Mouse (Mus musculus) frontal cortex, postnatal 36 days (tissue): ENCODE measurements around the gene Apol6.
"Not testable (repeated sequence)": the region's sequence is repeated elsewhere in the genome, so short reads cannot be mapped to it uniquely, and the experiment has no call there.

Experiments
- DNase-seq, 2 experiments: peaks; one replicate each; pipeline ENCODE4 v3.0.0; 2022; ENCODE audit warnings: low spot score in 2 of 2

Apol6 gene

GRCm38 (mm10) chr15:77031271-77031670, 13.3 kb upstream of the Apol6 start:
- DNase-seq: no peak

DNA sequence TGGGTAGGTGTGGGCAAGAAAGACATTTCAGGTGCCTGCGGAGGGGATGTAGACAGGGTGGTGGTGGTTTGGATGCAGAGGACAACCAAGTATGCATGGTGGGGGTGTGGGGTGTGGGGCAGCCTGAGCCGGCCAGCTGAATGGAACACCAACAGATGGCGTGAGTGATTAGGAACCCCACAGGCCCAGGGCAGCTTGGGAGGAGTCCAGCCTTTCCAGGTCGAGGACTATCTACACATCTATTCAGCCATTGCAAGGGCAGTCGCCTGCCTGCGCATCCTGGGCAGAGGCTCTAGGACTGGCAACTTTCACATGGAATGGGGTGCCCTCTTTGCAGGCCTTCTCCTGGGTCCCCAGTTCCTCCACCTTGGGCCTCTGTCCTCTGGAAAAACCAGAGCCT, 10.0 kb upstream of the Apol6 start:
- DNase-seq: no peak

DNA sequence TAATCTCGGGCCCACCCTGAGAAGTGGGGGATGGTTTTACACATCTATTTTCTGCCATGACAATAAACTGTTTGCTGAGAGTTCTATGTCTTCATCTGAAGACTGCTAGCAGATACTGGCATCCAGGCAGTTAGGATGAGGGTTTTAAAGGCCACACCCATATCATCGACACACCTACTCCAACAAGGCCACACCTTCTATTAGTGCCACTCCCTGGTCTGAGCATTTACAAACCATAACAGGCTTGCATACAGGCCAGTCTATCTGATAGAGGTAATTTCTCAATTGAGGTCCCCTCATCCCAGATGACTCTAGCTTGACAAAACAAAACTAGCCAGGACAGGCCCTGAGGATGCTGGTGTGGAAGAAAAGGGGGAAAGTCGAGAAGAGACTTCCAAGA, 8.9 kb upstream of the Apol6 start:
- no peak for DNase-seq

DNA sequence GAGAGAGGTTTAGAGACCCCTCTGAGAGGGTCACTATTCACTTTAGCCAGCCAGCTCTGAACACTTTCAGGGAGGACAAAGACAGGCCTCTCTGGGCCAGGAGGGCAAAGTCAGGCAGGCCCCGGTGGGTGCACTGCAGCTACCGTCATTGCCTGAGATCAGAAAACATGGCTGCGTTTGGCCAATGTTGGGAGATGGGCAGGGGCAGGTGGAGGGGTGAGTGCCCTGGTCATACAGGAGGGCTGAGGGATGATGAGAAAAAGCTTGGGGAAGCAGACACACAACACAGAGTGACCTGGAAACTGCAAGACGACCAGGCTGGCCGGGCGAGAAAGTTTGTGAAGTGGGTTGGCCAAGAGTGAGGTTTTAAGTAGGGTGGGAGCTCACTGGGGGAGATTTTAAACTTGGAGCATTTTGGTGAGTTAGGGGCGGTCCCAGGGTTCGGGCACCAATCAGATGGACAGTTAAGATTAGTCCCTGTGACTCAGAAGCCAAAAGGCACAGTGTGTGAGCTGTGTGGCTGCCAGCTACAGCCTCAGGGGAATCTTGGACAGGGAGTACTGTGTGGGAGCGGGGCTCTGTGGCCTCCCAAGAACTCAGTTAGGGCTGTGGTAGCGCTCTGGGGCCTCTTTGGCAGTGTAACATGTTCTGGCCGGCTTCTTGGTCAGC, 8.1 kb upstream of the Apol6 start:
- no peak for DNase-seq

DNA sequence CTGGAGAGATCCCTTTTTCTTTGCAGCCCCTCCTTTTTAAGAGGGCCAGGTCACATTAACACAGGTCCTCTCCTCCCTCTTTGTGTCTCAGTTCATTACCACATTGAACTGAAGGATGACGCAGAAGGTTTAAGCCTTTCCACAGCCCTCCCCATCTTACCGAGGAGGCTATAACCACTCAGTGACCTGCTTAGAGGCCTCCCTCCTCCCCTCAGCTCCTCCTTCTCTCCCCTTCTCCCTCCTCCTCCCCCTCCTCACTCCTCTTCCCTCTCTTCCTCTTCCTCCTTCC, 7.6 kb upstream of the Apol6 start:
- no peak for DNase-seq

- DNase-seq: no peak
Observed at GRCm38 (mm10) chr15:77037278-77038161, 7.0 kb upstream of the Apol6 start.

DNA sequence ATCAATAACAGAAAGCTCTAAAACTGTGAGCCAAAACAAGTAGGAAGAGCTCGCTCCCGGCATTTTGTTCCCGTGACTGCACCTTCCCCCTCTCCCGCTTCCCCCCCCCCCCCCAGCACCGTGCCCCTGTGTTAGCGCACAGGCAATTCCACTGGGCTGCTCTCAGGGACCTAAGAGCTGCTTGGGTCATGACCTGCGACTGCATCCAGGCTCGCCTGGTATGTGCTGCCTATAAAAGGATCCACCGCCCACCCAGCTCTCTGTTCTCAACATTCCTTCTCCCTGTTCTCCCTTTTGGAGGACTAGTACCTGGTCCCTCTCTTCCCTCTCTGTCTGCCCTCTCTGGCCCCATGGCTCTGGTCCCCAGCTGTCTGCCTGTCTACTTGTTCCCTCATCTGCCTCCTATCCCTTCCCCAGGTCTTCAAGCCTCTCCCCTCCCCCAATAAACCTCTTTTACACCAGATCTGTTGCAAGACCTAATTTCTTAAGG, 5.3 kb upstream of the Apol6 start:
- DNase-seq: no peak

- no peak for DNase-seq
Observed at GRCm38 (mm10) chr15:77040784-77041183, 3.7 kb upstream of the Apol6 start.

DNA sequence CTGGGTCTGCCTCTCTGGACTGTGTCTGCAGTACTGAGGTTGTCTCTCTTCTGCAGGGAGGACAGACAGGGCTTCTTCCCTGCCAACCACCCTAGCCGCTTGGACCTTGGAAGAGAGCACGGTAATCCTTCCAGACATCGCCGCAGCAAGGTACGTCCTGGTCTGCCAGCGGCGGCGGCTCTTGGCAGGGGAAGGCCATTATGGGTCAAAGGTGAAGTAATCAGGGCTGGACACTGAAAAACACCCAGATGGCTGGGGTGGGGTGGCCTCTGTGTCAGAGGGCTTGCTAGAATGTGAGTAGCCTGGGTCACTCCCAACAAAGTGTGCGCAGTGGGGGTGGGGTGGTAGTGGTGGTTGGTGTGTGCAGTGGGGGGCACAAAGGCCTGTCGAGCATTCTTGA, 1.1 kb downstream of the Apol6 start:
- DNase-seq: no peak

- no peak for DNase-seq
Observed at GRCm38 (mm10) chr15:77050570-77050969, 6.0 kb downstream of the Apol6 start, which contains the start of gene Mb. Gene Mb, minus strand, starts transcription at chr15:77050670.

DNA sequence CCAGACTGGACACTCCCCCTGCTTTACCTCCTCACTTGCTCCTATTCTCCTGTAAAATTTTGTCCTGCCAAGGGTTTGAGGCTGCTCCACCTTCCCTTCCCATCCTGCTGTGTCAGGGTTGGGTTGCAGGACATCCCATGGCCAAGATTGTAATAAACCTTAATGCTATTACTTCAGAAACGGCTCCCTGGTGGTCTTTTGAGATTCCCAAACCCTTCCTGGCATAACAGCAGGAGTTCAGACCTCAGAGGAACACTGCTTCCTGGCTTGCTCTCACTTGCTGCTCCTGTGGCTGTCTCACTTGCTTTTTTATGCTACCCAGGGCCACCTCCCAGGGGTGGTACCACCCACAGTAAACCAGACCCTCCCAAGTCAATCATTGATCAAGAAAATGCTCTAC, 7.6 kb downstream of the Apol6 start:
- DNase-seq: no peak

GRCm38 (mm10) chr15:77053021-77053420, 8.5 kb downstream of the Apol6 start:
- no peak for DNase-seq

- DNase-seq: no peak
Observed at GRCm38 (mm10) chr15:77054611-77055175, 10.2 kb downstream of the Apol6 start.

- DNase-seq: no peak
Observed at GRCm38 (mm10) chr15:77056001-77056790, 11.7 kb downstream of the Apol6 start.

GRCm38 (mm10) chr15:77056791-77057051, 12.2 kb downstream of the Apol6 start:
- no peak for DNase-seq

DNA sequence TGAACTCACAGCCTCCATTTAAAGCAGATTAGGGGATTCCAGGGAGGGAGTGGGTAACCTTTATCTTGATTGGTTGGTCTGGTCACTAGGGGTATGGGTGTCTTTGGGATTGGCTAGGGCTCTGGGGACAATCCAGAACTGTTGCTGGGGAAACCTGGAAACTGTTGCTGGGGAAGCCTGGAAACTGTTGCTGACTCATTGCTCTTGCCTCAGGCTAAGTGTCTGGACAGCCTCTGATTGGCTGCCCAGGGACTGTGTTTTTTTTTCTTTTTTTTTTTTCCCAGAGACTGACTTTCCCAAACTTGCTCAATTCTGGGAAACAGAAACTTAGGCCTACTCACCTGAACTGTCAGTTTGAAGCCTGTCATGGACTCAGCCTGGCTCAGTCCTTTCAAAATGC, 14.0 kb downstream of the Apol6 start:
- no peak for DNase-seq

- DNase-seq: not testable (repeated sequence)
Observed at GRCm38 (mm10) chr15:77059416-77059815, 14.9 kb downstream of the Apol6 start.

GRCm38 (mm10) chr15:77062746-77063145, 18.2 kb downstream of the Apol6 start:
- DNase-seq: no peak

GRCm38 (mm10) chr15:77065259-77065852, 20.8 kb downstream of the Apol6 start:
- DNase-seq: no peak

DNA sequence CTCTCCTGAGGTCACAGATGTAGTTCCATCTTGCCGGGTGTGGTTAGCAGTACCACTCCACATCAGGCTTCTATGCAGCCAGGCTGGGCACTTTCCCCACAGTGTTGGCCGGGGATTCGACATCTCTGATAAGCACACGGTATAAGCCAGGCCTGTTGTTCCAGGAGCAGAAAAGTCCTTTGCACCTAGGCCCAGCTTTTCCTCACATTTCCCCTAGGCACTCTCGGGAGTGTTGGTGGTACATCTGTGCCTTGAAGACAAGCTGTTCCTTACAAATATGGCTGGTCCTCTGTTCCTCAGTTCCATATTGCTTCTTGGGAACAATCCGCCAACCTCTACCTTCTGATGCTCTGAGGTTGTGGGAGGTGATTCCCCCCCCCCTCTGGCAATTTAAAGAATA, 21.7 kb downstream of the Apol6 start:
- DNase-seq: no peak

DNA sequence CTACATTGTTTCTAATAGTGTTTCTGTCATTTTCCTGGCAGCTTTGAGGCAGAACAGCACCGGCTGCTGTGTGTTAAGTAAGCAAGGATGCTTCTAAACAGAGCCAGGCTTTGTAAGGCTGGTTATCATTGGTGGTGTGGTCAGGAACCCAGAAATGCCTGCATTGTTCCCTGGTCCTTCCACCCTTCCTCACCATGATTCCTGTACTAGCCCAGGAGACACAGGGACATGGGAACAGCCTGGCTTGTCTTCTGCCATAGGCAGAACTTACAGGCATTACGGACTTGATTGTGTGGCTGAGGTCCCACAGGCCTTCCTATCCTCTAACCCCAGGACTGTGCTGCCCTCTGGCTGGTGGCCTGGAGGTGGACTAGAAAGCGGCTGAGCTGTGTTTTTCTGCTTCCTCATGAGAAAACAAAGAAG, 23.9 kb downstream of the Apol6 start:
- no peak for DNase-seq

DNA sequence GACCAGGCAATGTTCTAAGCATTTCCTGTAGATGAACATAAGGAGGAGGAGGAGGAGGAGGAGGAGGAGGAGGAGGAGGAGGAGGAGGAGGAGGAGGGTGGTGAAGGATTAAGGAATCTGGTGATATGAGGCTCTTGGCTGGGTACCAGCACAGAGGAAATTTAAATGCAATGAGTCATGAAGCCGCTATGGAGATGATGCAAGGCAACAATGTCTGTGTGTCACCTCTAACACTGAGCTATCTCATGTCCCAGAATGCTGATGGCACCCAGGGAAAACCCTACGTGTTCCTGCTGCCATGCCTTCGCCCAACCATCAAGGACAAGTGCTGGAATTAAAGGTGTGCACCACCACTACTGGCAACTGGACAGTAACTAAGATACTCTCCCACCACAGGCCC, 24.5 kb downstream of the Apol6 start:
- no peak for DNase-seq
